Mouse (Mus musculus): ENCODE results near the gene Cdc42bpa. TPM values are rescaled to one million over a fixed set of nuclear protein-coding genes. Genes with fewer than 3 reads are reported as not detected.

The Cdc42bpa gene
- polyA plus RNA-seq, 1 experiment: 16.3 TPM

- no peak for TF ChIP-seq GATA1 (IDR thresholded peaks at IDR 0.05; ENCODE audit: low read length)
Observed at GRCm38 (mm10) chr1:179982933-179983332, 22.7 kb downstream of the Cdc42bpa start.

- TF ChIP-seq GATA1 (IDR thresholded peaks at IDR 0.05; ENCODE audit: low read length): no peak
Observed at GRCm38 (mm10) chr1:179984171-179984570, 23.9 kb downstream of the Cdc42bpa start.

GRCm38 (mm10) chr1:179991660-179992235, 31.5 kb downstream of the Cdc42bpa start:
- TF ChIP-seq GATA1 (IDR thresholded peaks at IDR 0.05; ENCODE audit: low read length): no peak

- no peak for TF ChIP-seq GATA1 (IDR thresholded peaks at IDR 0.05; ENCODE audit: low read length)
Observed at GRCm38 (mm10) chr1:179992255-179992654, 32.0 kb downstream of the Cdc42bpa start.

GRCm38 (mm10) chr1:180008057-180008456, 47.8 kb downstream of the Cdc42bpa start:
- no peak for TF ChIP-seq GATA1 (IDR thresholded peaks at IDR 0.05; ENCODE audit: low read length)

GRCm38 (mm10) chr1:180013479-180013878, 53.2 kb downstream of the Cdc42bpa start:
- no peak for TF ChIP-seq GATA1 (IDR thresholded peaks at IDR 0.05; ENCODE audit: low read length)

- no peak for TF ChIP-seq GATA1 (IDR thresholded peaks at IDR 0.05; ENCODE audit: low read length)
Observed at GRCm38 (mm10) chr1:180018218-180018617, 57.9 kb downstream of the Cdc42bpa start.

GRCm38 (mm10) chr1:180021463-180022296, 61.4 kb downstream of the Cdc42bpa start:
- TF ChIP-seq GATA1 (IDR thresholded peaks at IDR 0.05; ENCODE audit: low read length): no peak

GRCm38 (mm10) chr1:180023512-180023911, 63.2 kb downstream of the Cdc42bpa start:
- no peak for TF ChIP-seq GATA1 (IDR thresholded peaks at IDR 0.05; ENCODE audit: low read length)

GRCm38 (mm10) chr1:180030631-180031365, 70.5 kb downstream of the Cdc42bpa start:
- no peak for TF ChIP-seq GATA1 (IDR thresholded peaks at IDR 0.05; ENCODE audit: low read length)

GRCm38 (mm10) chr1:180031705-180032548, 71.7 kb downstream of the Cdc42bpa start:
- peak; percentile 8 for TF ChIP-seq GATA1 (IDR thresholded peaks at IDR 0.05; ENCODE audit: low read length)

- no peak for TF ChIP-seq GATA1 (IDR thresholded peaks at IDR 0.05; ENCODE audit: low read length)
Observed at GRCm38 (mm10) chr1:180037461-180037860, 77.2 kb downstream of the Cdc42bpa start.

GRCm38 (mm10) chr1:180044160-180044559, 83.9 kb downstream of the Cdc42bpa start:
- TF ChIP-seq GATA1 (IDR thresholded peaks at IDR 0.05; ENCODE audit: low read length): no peak

- TF ChIP-seq GATA1 (IDR thresholded peaks at IDR 0.05; ENCODE audit: low read length): no peak
Observed at GRCm38 (mm10) chr1:180045172-180045571, 84.9 kb downstream of the Cdc42bpa start.

GRCm38 (mm10) chr1:180089176-180089575, 128.9 kb downstream of the Cdc42bpa start:
- TF ChIP-seq GATA1 (IDR thresholded peaks at IDR 0.05; ENCODE audit: low read length): no peak

All from G1E-ER4 (cell line).